Mouse (Mus musculus) kidney, postnatal 36 days (tissue): ENCODE measurements around the gene Auts2.

Experiments used
- DNase-seq, 2 experiments: peaks; one replicate each; pipeline ENCODE4 v3.0.0; 2021 to 2022; ENCODE audit warnings: mixed read lengths in 2 of 2

Auts2 gene

GRCm38 (mm10) chr5:131538311-131538915, 1004.7 kb downstream of the Auts2 start:
- DNase-seq: peak; percentile 59 to 83

GRCm38 (mm10) chr5:131537831-131538310, 1005.3 kb downstream of the Auts2 start:
- DNase-seq: peak; percentile 29 to 56

- DNase-seq: peak; percentile 69 to 81
Observed at GRCm38 (mm10) chr5:131537155-131537830, 1005.9 kb downstream of the Auts2 start.

GRCm38 (mm10) chr5:131535752-131536151, 1007.4 kb downstream of the Auts2 start:
- no peak for DNase-seq

GRCm38 (mm10) chr5:131533815-131534214, 1009.3 kb downstream of the Auts2 start:
- DNase-seq: peak; percentile 24 to 67

- no peak for DNase-seq
Observed at GRCm38 (mm10) chr5:131531744-131532552, 1011.2 kb downstream of the Auts2 start.

GRCm38 (mm10) chr5:131530828-131531227, 1012.3 kb downstream of the Auts2 start:
- no peak for DNase-seq

- DNase-seq: no peak
Observed at GRCm38 (mm10) chr5:131526666-131527065, 1016.5 kb downstream of the Auts2 start.

GRCm38 (mm10) chr5:131524900-131525465, 1018.2 kb downstream of the Auts2 start:
- no peak for DNase-seq

- no peak for DNase-seq
Observed at GRCm38 (mm10) chr5:131519560-131519959, 1023.6 kb downstream of the Auts2 start.

- DNase-seq: no peak
Observed at GRCm38 (mm10) chr5:131517677-131518076, 1025.5 kb downstream of the Auts2 start.

- peak; percentile 44 to 61 for DNase-seq
Observed at GRCm38 (mm10) chr5:131515707-131516407, 1027.3 kb downstream of the Auts2 start.

GRCm38 (mm10) chr5:131513753-131514152, 1029.4 kb downstream of the Auts2 start:
- DNase-seq: no peak

- no peak for DNase-seq
Observed at GRCm38 (mm10) chr5:131512617-131513016, 1030.5 kb downstream of the Auts2 start.

GRCm38 (mm10) chr5:131510659-131511058, 1032.5 kb downstream of the Auts2 start:
- DNase-seq: no peak

GRCm38 (mm10) chr5:131509315-131509714, 1033.8 kb downstream of the Auts2 start:
- DNase-seq: no peak

GRCm38 (mm10) chr5:131498865-131499264, 1044.3 kb downstream of the Auts2 start:
- DNase-seq: no peak

- no peak for DNase-seq
Observed at GRCm38 (mm10) chr5:131496517-131497216, 1046.5 kb downstream of the Auts2 start.

GRCm38 (mm10) chr5:131494564-131494963, 1048.6 kb downstream of the Auts2 start:
- no peak for DNase-seq

- peak in 1 of 2 experiments; percentile 45 for DNase-seq
Observed at GRCm38 (mm10) chr5:131492535-131492934, 1050.6 kb downstream of the Auts2 start.

- DNase-seq: no peak
Observed at GRCm38 (mm10) chr5:131491843-131492242, 1051.3 kb downstream of the Auts2 start.

- DNase-seq: no peak
Observed at GRCm38 (mm10) chr5:131490811-131491210, 1052.3 kb downstream of the Auts2 start.
